Mouse (Mus musculus): Measurements from ENCODE around the gene Arcn1. TPM values are rescaled to one million over a fixed set of nuclear protein-coding genes. Genes with fewer than 3 reads are reported as not detected.

Gene Arcn1
- polyA plus RNA-seq, 1 experiment, result 50.9 TPM

DNA sequence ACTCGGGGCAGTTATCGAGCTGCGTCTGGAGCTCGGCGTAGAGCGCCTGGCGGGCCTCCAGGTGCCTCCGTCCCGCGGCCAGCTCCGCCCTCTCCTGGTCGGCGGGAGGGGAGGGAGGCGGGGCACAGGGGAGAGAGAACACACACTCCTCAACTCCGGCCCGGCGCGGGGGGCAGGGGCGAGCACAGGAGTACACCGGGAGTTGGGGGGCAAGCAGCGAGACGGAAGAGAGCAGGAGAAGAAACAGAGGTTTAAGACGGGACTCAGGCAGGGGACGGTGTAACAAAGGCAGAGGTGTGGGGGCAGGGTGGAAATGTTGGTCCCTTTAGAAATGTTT lies 59.2 kb downstream of the Arcn1 start:
- H3K4me3 ChIP-seq (ENCODE audit: insufficient read depth, low read depth, low read length), result peak overlapping the region; percentile 55
- peaks cover 7% of the 10 kb centered on the region for H3K4me1 ChIP-seq (ENCODE audit: control insufficient read depth, insufficient read depth, low read length)
- TF ChIP-seq POLR2A (IDR thresholded peaks at IDR 0.05; ENCODE audit: low read depth, low read length), result no peak
- TF ChIP-seq CTCF (conservative IDR thresholded peaks at IDR 0.05; ENCODE audit: insufficient read depth, insufficient read length, low read depth, low read length), result 0 out of 2 replicates have a peak, but pooled peaks have one; percentile 15
- WGBS, result 10% methylated on average over 23 of the region's 24 CpGs
- no peaks in the 10 kb centered on the region for H3K27me3 ChIP-seq (replicated peaks; ENCODE audit: control insufficient read depth, insufficient read depth, low read length)
- H3K27ac ChIP-seq (ENCODE audit: insufficient read depth, low read depth, low read length), result no peak overlapping the region
- DNase-seq, result peak; percentile 89
- H3K36me3 ChIP-seq (ENCODE audit: control insufficient read depth, insufficient read depth, low read length), result no peaks in the 10 kb centered on the region; the same call in 1 of the 2 replicates

- TF ChIP-seq POLR2A (IDR thresholded peaks at IDR 0.05; ENCODE audit: low read depth, low read length) (no peak), CTCF (conservative IDR thresholded peaks at IDR 0.05; ENCODE audit: insufficient read depth, insufficient read length, low read depth, low read length) (no peak)
- Histone ChIP-seq H3K4me3 (ENCODE audit: insufficient read depth, low read depth, low read length) (0 out of 2 replicates have a peak overlapping the region, but pooled peaks have one; percentile 5), H3K4me1 (ENCODE audit: control insufficient read depth, insufficient read depth, low read length) (peaks cover 7% of the 10 kb centered on the region), H3K27ac (ENCODE audit: insufficient read depth, low read depth, low read length) (no peak overlapping the region), H3K36me3 (ENCODE audit: control insufficient read depth, insufficient read depth, low read length) (no peaks in the 10 kb centered on the region; the same call in 1 of the 2 replicates), H3K27me3 (replicated peaks; ENCODE audit: control insufficient read depth, insufficient read depth, low read length) (no peaks in the 10 kb centered on the region)
- WGBS, result 45% methylated on average over 28 of the region's 28 CpGs
- DNase-seq, result no peak
Observed at GRCm38 (mm10) chr9:44707749-44708428, 59.8 kb downstream of the Arcn1 start.

- Histone ChIP-seq H3K36me3 (ENCODE audit: control insufficient read depth, insufficient read depth, low read length) (no peaks in the 10 kb centered on the region; the same call in 1 of the 2 replicates), H3K4me3 (ENCODE audit: insufficient read depth, low read depth, low read length) (no peak overlapping the region), H3K4me1 (ENCODE audit: control insufficient read depth, insufficient read depth, low read length) (no peaks in the 10 kb centered on the region), H3K27ac (ENCODE audit: insufficient read depth, low read depth, low read length) (no peak overlapping the region), H3K27me3 (replicated peaks; ENCODE audit: control insufficient read depth, insufficient read depth, low read length) (no peaks in the 10 kb centered on the region)
- 44% methylated on average over 5 of the region's 5 CpGs for WGBS
- DNase-seq, result peak; percentile 69
- TF ChIP-seq POLR2A (IDR thresholded peaks at IDR 0.05; ENCODE audit: low read depth, low read length) (no peak), CTCF (conservative IDR thresholded peaks at IDR 0.05; ENCODE audit: insufficient read depth, insufficient read length, low read depth, low read length) (no peak)
Observed at GRCm38 (mm10) chr9:44699730-44700129, 67.9 kb downstream of the Arcn1 start.

DNA sequence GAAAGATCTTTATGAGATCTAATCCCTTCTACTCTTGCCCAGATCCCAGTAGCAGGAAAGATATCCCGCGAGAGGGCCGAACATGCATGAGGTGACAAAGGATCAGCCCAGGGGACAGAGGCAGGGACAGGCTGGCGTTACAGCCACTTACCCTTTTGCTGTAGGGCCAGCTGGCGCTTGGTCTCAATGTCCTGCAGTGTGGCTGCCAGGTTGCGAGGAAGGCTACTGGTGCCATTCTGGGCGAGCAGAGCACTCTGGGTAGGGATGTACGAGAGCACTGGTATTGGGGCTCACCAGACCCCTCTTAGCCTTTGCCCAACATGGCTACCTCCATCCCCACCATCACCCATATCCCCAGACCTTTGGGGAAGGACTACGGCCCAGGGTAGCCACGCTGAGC lies 68.4 kb downstream of the Arcn1 start:
- Histone ChIP-seq H3K27ac (ENCODE audit: insufficient read depth, low read depth, low read length) (no peak overlapping the region), H3K4me3 (ENCODE audit: insufficient read depth, low read depth, low read length) (no peak overlapping the region), H3K36me3 (ENCODE audit: control insufficient read depth, insufficient read depth, low read length) (no peaks in the 10 kb centered on the region; the same call in 1 of the 2 replicates), H3K27me3 (replicated peaks; ENCODE audit: control insufficient read depth, insufficient read depth, low read length) (no peaks in the 10 kb centered on the region), H3K4me1 (ENCODE audit: control insufficient read depth, insufficient read depth, low read length) (no peaks in the 10 kb centered on the region)
- 94% methylated on average over 10 of the region's 10 CpGs for WGBS
- no peak for TF ChIP-seq CTCF (conservative IDR thresholded peaks at IDR 0.05; ENCODE audit: insufficient read depth, insufficient read length, low read depth, low read length)
- no peak for TF ChIP-seq POLR2A (IDR thresholded peaks at IDR 0.05; ENCODE audit: low read depth, low read length)
- no peak for DNase-seq

DNA sequence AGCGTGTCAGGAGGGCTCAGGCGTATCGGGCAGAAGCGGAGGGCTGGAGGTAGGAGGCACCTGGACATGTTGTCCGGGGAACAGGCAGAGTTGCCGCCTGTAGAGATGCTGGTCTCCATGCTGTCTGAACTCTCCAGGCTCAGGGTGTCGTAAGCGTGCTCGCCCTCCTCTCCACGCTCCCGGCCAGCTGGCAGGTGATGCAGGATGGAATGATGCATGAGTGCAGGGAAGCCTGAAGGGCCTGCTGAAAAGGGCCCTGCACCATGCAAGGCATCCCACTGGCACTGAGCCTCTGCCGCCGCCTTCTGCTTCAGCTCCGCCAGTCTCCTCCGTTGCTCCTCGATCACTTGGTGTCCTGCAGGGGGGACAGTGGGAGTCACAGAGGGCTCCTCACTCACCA lies 69.8 kb downstream of the Arcn1 start:
- H3K4me3 ChIP-seq (ENCODE audit: insufficient read depth, low read depth, low read length), result no peak overlapping the region
- H3K27me3 ChIP-seq (replicated peaks; ENCODE audit: control insufficient read depth, insufficient read depth, low read length), result no peaks in the 10 kb centered on the region
- 94% methylated on average over 16 of the region's 16 CpGs for WGBS
- no peaks in the 10 kb centered on the region for H3K4me1 ChIP-seq (ENCODE audit: control insufficient read depth, insufficient read depth, low read length)
- H3K27ac ChIP-seq (ENCODE audit: insufficient read depth, low read depth, low read length), result no peak overlapping the region
- TF ChIP-seq POLR2A (IDR thresholded peaks at IDR 0.05; ENCODE audit: low read depth, low read length) (no peak), CTCF (conservative IDR thresholded peaks at IDR 0.05; ENCODE audit: insufficient read depth, insufficient read length, low read depth, low read length) (no peak)
- H3K36me3 ChIP-seq (ENCODE audit: control insufficient read depth, insufficient read depth, low read length), result no peaks in the 10 kb centered on the region; the same call in 1 of the 2 replicates
- DNase-seq, result no peak

GRCm38 (mm10) chr9:44693071-44693470 lies 74.6 kb downstream of the Arcn1 start:
- TF ChIP-seq CTCF (conservative IDR thresholded peaks at IDR 0.05; ENCODE audit: insufficient read depth, insufficient read length, low read depth, low read length) (no peak), POLR2A (IDR thresholded peaks at IDR 0.05; ENCODE audit: low read depth, low read length) (no peak)
- no peaks in the 10 kb centered on the region for H3K27me3 ChIP-seq (replicated peaks; ENCODE audit: control insufficient read depth, insufficient read depth, low read length)
- H3K4me3 ChIP-seq (ENCODE audit: insufficient read depth, low read depth, low read length), result no peak overlapping the region
- 87% methylated on average over 11 of the region's 11 CpGs for WGBS
- no peak overlapping the region for H3K27ac ChIP-seq (ENCODE audit: insufficient read depth, low read depth, low read length)
- no peak for DNase-seq
- H3K36me3 ChIP-seq (ENCODE audit: control insufficient read depth, insufficient read depth, low read length), result no peaks in the 10 kb centered on the region; the same call in 1 of the 2 replicates
- no peaks in the 10 kb centered on the region for H3K4me1 ChIP-seq (ENCODE audit: control insufficient read depth, insufficient read depth, low read length)

DNA sequence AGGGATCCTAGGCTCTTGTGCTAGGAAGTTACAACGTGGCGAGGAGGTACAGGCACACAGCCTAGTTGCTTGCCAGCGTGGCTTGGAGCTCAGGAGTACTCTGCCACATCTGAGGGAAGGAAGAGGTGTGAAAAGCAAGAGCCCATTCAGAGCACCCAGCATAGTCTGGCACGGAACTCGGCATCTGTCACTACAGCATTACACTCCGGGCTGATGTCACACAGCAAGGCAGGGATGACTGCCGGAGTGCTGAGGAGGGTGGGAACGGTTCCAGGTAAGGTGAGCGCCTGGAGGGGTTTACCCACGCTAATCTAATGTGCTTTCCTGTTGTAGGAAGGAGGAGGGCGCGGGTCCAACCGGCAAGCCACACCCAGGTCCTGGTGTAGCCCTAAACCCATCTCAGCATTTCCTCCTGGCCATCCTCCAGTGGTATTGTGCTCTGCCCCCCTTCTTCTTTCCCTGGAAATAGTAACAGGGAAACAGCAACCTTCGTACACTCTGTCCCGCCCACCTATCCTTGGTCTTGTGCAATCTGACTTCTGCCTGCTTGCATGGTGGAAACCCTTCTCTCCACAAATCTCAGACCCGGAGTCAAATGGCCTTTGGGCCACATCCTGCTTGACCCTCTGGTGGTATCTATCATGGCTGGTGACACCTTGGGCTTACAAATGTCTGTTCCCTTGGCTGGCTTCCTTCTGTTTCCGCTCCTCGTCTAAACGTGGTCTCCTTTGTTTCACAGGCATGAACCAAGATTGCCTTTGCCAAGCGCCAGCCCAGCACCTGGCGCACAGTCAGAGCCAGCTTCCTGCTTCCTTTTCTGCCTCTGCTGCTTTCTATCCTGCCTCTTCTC lies 75.7 kb downstream of the Arcn1 start:
- 42% methylated on average over 21 of the region's 21 CpGs for WGBS
- H3K4me3 ChIP-seq (ENCODE audit: insufficient read depth, low read depth, low read length), result no peak overlapping the region
- H3K27ac ChIP-seq (ENCODE audit: insufficient read depth, low read depth, low read length), result no peak overlapping the region
- H3K27me3 ChIP-seq (replicated peaks; ENCODE audit: control insufficient read depth, insufficient read depth, low read length), result no peaks in the 10 kb centered on the region
- TF ChIP-seq POLR2A (IDR thresholded peaks at IDR 0.05; ENCODE audit: low read depth, low read length), result no peak
- no peak for TF ChIP-seq CTCF (conservative IDR thresholded peaks at IDR 0.05; ENCODE audit: insufficient read depth, insufficient read length, low read depth, low read length)
- H3K36me3 ChIP-seq (ENCODE audit: control insufficient read depth, insufficient read depth, low read length), result no peaks in the 10 kb centered on the region; the same call in 1 of the 2 replicates
- peak; percentile 94 for DNase-seq
- no peaks in the 10 kb centered on the region for H3K4me1 ChIP-seq (ENCODE audit: control insufficient read depth, insufficient read depth, low read length)

Other genes with a start within 250 kb of the Arcn1 start
- gene Cxcr5, start 206.0 kb downstream of the Arcn1 start, polyA plus RNA-seq (2012; rRNA removed), result 0.20 and 4.0 TPM in 2 replicates
- 18.1 and 20.8 TPM in 2 replicates for gene Ddx6, start 163.0 kb downstream of the Arcn1 start, polyA plus RNA-seq (2012; rRNA removed)
- 32.2 and 34.4 TPM in 2 replicates for gene Treh, start 94.6 kb downstream of the Arcn1 start, polyA plus RNA-seq (2012; rRNA removed)
- gene Phldb1, start 32.6 kb downstream of the Arcn1 start, polyA plus RNA-seq (2012; rRNA removed), result 37.6 and 46.4 TPM in 2 replicates
- 51.0 and 58.8 TPM in 2 replicates for gene Ift46, start 63 bp upstream of the Arcn1 start, polyA plus RNA-seq (2012; rRNA removed)
- gene Tmem25, start 31.5 kb upstream of the Arcn1 start, polyA plus RNA-seq (2012; rRNA removed), result 71.8 and 100 TPM in 2 replicates
- 1,516 and 1,584 TPM in 2 replicates for gene Ttc36, start 35.2 kb upstream of the Arcn1 start, polyA plus RNA-seq (2012; rRNA removed)
- gene Kmt2a, start 113.5 kb upstream of the Arcn1 start, polyA plus RNA-seq (2012; rRNA removed), result 12.1 and 13.9 TPM in 2 replicates
- 732 and 924 TPM in 2 replicates for gene Atp5l, start 152.9 kb upstream of the Arcn1 start, polyA plus RNA-seq (2012; rRNA removed)
- 15.9 and 18.3 TPM in 2 replicates for gene Ube4a, start 197.8 kb upstream of the Arcn1 start, polyA plus RNA-seq (2012; rRNA removed)
- gene Cd3g, start 212.6 kb upstream of the Arcn1 start, polyA plus RNA-seq (2012; rRNA removed), result 0.57 and 3.2 TPM in 2 replicates
- gene Cd3d, start 213.9 kb upstream of the Arcn1 start, polyA plus RNA-seq (2012; rRNA removed), result 0.19 and 2.9 TPM in 2 replicates
- 0.52 and 3.6 TPM in 2 replicates for gene Cd3e, start 241.8 kb upstream of the Arcn1 start, polyA plus RNA-seq (2012; rRNA removed)